ENCODE assay signal across 8 mouse cellular contexts in the genomic region with DNA sequence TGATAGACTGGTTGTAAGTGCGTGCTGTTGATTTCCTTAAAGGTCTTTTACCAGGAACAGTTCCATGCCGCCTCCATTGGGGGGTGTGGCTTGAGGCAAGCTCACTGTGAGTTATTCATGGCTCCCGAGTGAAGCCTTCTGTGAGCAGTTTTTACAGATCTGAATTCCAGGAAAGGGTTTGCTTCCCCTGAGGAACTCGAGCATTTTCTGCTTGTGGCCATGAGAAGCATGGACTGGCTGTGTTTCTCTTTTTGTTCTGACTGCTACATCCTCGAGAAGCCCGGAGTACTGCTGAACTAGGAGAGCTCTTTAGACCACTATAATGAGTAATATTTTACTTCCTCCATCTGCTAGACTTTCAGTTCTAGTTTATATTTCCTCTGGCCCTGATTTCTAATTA.
A peak's percentile ranks its signal among the peaks of the same experiment; 100 is the strongest.
DNase-seq lines count a peak whose midpoint lies in the region; ATAC-seq lines count a peak whose summit lies in the region.

No protein-coding gene starts in this region.

- no peaks in the 10 kb centered on the region for H3K36me3 ChIP-seq in embryonic facial prominence, embryonic 10.5 days (replicated peaks)
- no peaks in the 10 kb centered on the region for H3K36me3 ChIP-seq in heart, embryonic 15.5 days
- H3K36me3 ChIP-seq in forebrain, embryonic 12.5 days (replicated peaks) = no peaks in the 10 kb centered on the region; the same call in 1 of the 2 replicates

- H3K4me3 ChIP-seq in embryonic facial prominence, embryonic 10.5 days = no peak overlapping the region
- H3K4me3 ChIP-seq in heart, embryonic 15.5 days = no peak overlapping the region
- H3K4me3 ChIP-seq in forebrain, embryonic 12.5 days (replicated peaks) = no peak overlapping the region

- intact Hi-C loops in left cerebral cortex, postnatal 25 days (cut with DNase I) = no loop called here

- H3K4me2 ChIP-seq in heart, embryonic 15.5 days = 0 out of 2 replicates have a peak overlapping the region, but pooled peaks have one; percentile 16
- H3K4me2 ChIP-seq in forebrain, embryonic 12.5 days = no peak overlapping the region

- no peak; the same call in 1 of the 2 replicates for ATAC-seq in heart, embryonic 15.5 days (replicated peaks; ENCODE audit: insufficient number of reproducible peaks, insufficient read depth, low FRiP score, low read depth)
- no peak for ATAC-seq in forebrain, embryonic 12.5 days (ENCODE audit: low FRiP score)
- no peak for ATAC-seq in erythroblast, adult 5-6 weeks (replicated peaks; ENCODE audit: low FRiP score, poor library complexity, severe bottlenecking)

- H3K27me3 ChIP-seq in embryonic facial prominence, embryonic 10.5 days (replicated peaks; ENCODE audit: low read depth, poor library complexity, severe bottlenecking) = no peaks in the 10 kb centered on the region
- H3K27me3 ChIP-seq in heart, embryonic 15.5 days = no peaks in the 10 kb centered on the region
- no peaks in the 10 kb centered on the region for H3K27me3 ChIP-seq in forebrain, embryonic 12.5 days

- peaks cover 37% of the 10 kb centered on the region for H3K4me1 ChIP-seq in embryonic facial prominence, embryonic 10.5 days
- H3K4me1 ChIP-seq in heart, embryonic 15.5 days (replicated peaks) = peaks cover 23% of the 10 kb centered on the region
- peaks cover 11% of the 10 kb centered on the region for H3K4me1 ChIP-seq in forebrain, embryonic 12.5 days

- WGBS in embryonic facial prominence, embryonic 10.5 days = 46% methylated on average over 6 of the region's 6 CpGs
- 18% methylated on average over 6 of the region's 6 CpGs for WGBS in heart, embryonic 15.5 days
- 51% methylated on average over 6 of the region's 6 CpGs for WGBS in forebrain, embryonic 12.5 days

- H3K27ac ChIP-seq in embryonic facial prominence, embryonic 10.5 days (replicated peaks) = 0 out of 2 replicates have a peak overlapping the region, but pooled peaks have one; percentile 15
- peak overlapping the region; percentile 46 for H3K27ac ChIP-seq in heart, embryonic 15.5 days
- H3K27ac ChIP-seq in forebrain, embryonic 12.5 days = no peak overlapping the region

- no peaks in the 10 kb centered on the region for H3K9me3 ChIP-seq in embryonic facial prominence, embryonic 10.5 days
- H3K9me3 ChIP-seq in heart, embryonic 15.5 days (replicated peaks) = no peaks in the 10 kb centered on the region
- H3K9me3 ChIP-seq in forebrain, embryonic 12.5 days = no peaks in the 10 kb centered on the region

- no peak overlapping the region for H3K9ac ChIP-seq in heart, embryonic 15.5 days
- no peak overlapping the region for H3K9ac ChIP-seq in forebrain, embryonic 12.5 days

- peak; percentile 9 for DNase-seq in ovary, postnatal 14 days (ENCODE audit: low spot score)
- no peak for DNase-seq in ovary, postnatal 10 days (ENCODE audit: low spot score)
- DNase-seq in embryonic facial prominence, embryonic 10.5 days (ENCODE audit: low spot score) = peak; percentile 39
- peak; percentile 28 to 77 for DNase-seq in left cerebral cortex, postnatal 25 days (ENCODE audit: low spot score in 2 of 2)
- DNase-seq in right cerebral cortex, postnatal 36 days (ENCODE audit: low spot score in 2 of 2) = peak; percentile 28 to 36
